Mouse (Mus musculus) hindlimb bud, embryonic 11.5 days (tissue): ENCODE results near the gene Mark2.
"Not testable (repeated sequence)": the region's sequence is repeated elsewhere in the genome, so short reads cannot be mapped to it uniquely, and the experiment has no call there.

Experiments
- DNase-seq: peaks from one replicate; pipeline ENCODE4 v3.0.0-alpha.2; 2012; ENCODE audit warnings: low read depth, low spot score; ENCODE audit errors: extremely low spot score

Mark2 gene

GRCm38 (mm10) chr19:7341512-7342397, at the start of gene Mark2:
Gene Mark2, minus strand, starts transcription at chr19:7341860.
- DNase-seq: peak; percentile 100

GRCm38 (mm10) chr19:7388488-7388887, 46.8 kb upstream of the Mark2 start:
- DNase-seq: no peak

- DNase-seq: no peak
Measured at GRCm38 (mm10) chr19:7386042-7386441, 44.4 kb upstream of the Mark2 start.

GRCm38 (mm10) chr19:7382903-7383865, 41.5 kb upstream of the Mark2 start, which contains the start of gene Spindoc:
Gene Spindoc, minus strand, starts transcription at chr19:7382994.
- DNase-seq: peak; percentile 49

GRCm38 (mm10) chr19:7382248-7382902, 40.7 kb upstream of the Mark2 start:
- no peak for DNase-seq

GRCm38 (mm10) chr19:7381906-7382247, 40.2 kb upstream of the Mark2 start:
- DNase-seq: no peak

GRCm38 (mm10) chr19:7377639-7378038, 36.0 kb upstream of the Mark2 start:
- no peak for DNase-seq

GRCm38 (mm10) chr19:7374491-7374890, 32.8 kb upstream of the Mark2 start:
- no peak for DNase-seq

- not testable (repeated sequence) for DNase-seq
Measured at GRCm38 (mm10) chr19:7369469-7369868, 27.8 kb upstream of the Mark2 start.

GRCm38 (mm10) chr19:7353636-7354035, 12.0 kb upstream of the Mark2 start:
- no peak for DNase-seq

- DNase-seq: no peak
Measured at GRCm38 (mm10) chr19:7352809-7353495, 11.3 kb upstream of the Mark2 start.

GRCm38 (mm10) chr19:7349993-7350392, 8.3 kb upstream of the Mark2 start:
- DNase-seq: no peak

- DNase-seq: peak; percentile 31
Measured at GRCm38 (mm10) chr19:7345235-7345755, 3.6 kb upstream of the Mark2 start.

GRCm38 (mm10) chr19:7342646-7343045, 986 bp upstream of the Mark2 start:
- DNase-seq: no peak

- DNase-seq: no peak
Measured at GRCm38 (mm10) chr19:7340780-7341475, 732 bp downstream of the Mark2 start.

GRCm38 (mm10) chr19:7340371-7340779, 1.3 kb downstream of the Mark2 start:
- DNase-seq: no peak

GRCm38 (mm10) chr19:7339867-7340266, 1.8 kb downstream of the Mark2 start:
- no peak for DNase-seq

- no peak for DNase-seq
Measured at GRCm38 (mm10) chr19:7339026-7339425, 2.6 kb downstream of the Mark2 start.

GRCm38 (mm10) chr19:7337781-7338342, 3.8 kb downstream of the Mark2 start:
- DNase-seq: no peak
